Mouse (Mus musculus): ENCODE results near the gene Plekhm3.

DNA sequence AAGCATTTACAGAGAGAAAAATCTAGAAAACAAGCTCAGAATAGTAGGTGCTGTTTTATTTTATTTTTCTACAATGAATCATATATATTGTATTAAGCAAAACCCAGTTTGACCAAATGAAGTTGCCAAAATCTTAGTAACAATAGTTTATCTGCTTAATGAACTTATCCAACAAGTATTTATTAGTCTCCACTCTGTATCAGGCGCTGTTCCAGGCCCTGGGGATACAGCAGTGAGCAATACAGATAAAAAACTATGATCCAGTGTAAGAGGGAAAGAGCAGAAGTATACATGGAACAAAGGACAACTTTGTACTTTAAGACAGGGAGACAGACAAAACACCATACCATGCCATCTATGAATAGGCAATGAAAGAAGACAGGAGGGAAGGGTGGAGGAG, 81.5 kb downstream of the Plekhm3 start:
- TF ChIP-seq CTCF (IDR thresholded peaks at IDR 0.05; ENCODE audit: borderline replicate concordance, extremely low read depth, insufficient read depth, insufficient read length) (no peak), POLR2A (IDR thresholded peaks at IDR 0.05; ENCODE audit: borderline replicate concordance, extremely low read depth, insufficient read depth, insufficient read length, poor library complexity, severe bottlenecking) (no peak)
